Mouse (Mus musculus) liver, adult 2 months (tissue): ENCODE results near the gene Arid5b. TPM values are rescaled to one million over a fixed set of nuclear protein-coding genes. Genes with fewer than 3 reads are reported as not detected.
A peak's percentile ranks its signal among the peaks of the same experiment; 100 is the strongest.

Experiments used
- DNase-seq: peaks from one replicate; pipeline ENCODE4 v3.0.0-alpha.2; 2011; ENCODE audit warnings: low read depth, low spot score; ENCODE audit errors: extremely low read depth
- H3K27ac ChIP-seq: fragments of 200-500 bp; replicated peaks from 2 replicates; pipeline ENCODE4 v1.5.1; 2012; ENCODE audit warnings: low read depth, mild to moderate bottlenecking, control low read depth, inconsistent platforms, low read length; ENCODE audit not compliant: insufficient read depth
- H3K27me3 ChIP-seq: fragments of 200-500 bp; 2 replicates; pipeline ENCODE4 v1.6.1; 2012; ENCODE audit warnings: mild to moderate bottlenecking, moderate library complexity, low read length, inconsistent platforms; ENCODE audit not compliant: control insufficient read depth, insufficient read depth
- H3K36me3 ChIP-seq: fragments of 200-500 bp; 2 replicates; pipeline ENCODE4 v1.6.1; 2012; ENCODE audit warnings: low read length, inconsistent platforms; ENCODE audit not compliant: control insufficient read depth, insufficient read depth
- H3K4me1 ChIP-seq: fragments of 200-500 bp; 2 replicates; pipeline ENCODE4 v1.6.1; 2011; ENCODE audit warnings: low read length; ENCODE audit not compliant: control insufficient read depth, insufficient read depth
- H3K4me3 ChIP-seq: fragments of 200-500 bp; 2 replicates; pipeline ENCODE4 v1.5.1; 2011; ENCODE audit warnings: low read depth, mild to moderate bottlenecking, control low read depth, low read length, moderate library complexity; ENCODE audit not compliant: insufficient read depth
- H3K79me2 ChIP-seq: fragments of 200-500 bp; 2 replicates; pipeline ENCODE4 v1.6.1; 2012; ENCODE audit warnings: inconsistent platforms, mild to moderate bottlenecking, low read length, moderate library complexity; ENCODE audit not compliant: control insufficient read depth, insufficient read depth
- H3K9ac ChIP-seq: fragments of 200-500 bp; 2 replicates; pipeline ENCODE4 v1.6.1; 2012; ENCODE audit warnings: low read depth, mild to moderate bottlenecking, control low read depth, inconsistent platforms, low read length
- CTCF ChIP-seq: fragments of 200-500 bp; IDR thresholded peaks from 2 replicates; pipeline ENCODE4 v1.5.1; 2011; ENCODE audit warnings: low read depth, low read length, control low read depth
- POLR2A ChIP-seq: fragments of 200-500 bp; IDR thresholded peaks from 2 replicates; pipeline ENCODE4 v1.6.1; 2011; ENCODE audit warnings: low read length, control low read depth; ENCODE audit not compliant: insufficient read depth; ENCODE audit errors: extremely low read depth
- WGBS: fragments of 180-500 bp; shearing (Covaris S2); methylation state at CpG from one replicate; pipeline ENCODE4 v1.1.7; 2018; 5-methylcytosine and 5-hydroxymethylcytosine counted together
- polyA plus RNA-seq: library from polyadenylated mRNA; depleted of rRNA; stranded (reverse); fragments of >200 nt; gene quantifications from 2 replicates; pipeline ENCODE4 v1.2.3, GENCODE M21; 2012
- total RNA-seq: library from RNA; depleted of rRNA; stranded (reverse); fragments of >200 nt; gene quantifications from 2 replicates; pipeline ENCODE4 v1.2.3, GENCODE M21; 2014

Gene Arid5b
- total and polyA plus RNA-seq, 2 experiments, result 11.6 to 13.6 TPM

GRCm38 (mm10) chr10:68159759-68160158 is 118.8 kb downstream of the Arid5b start:
- 96% methylated on average over 9 of the region's 9 CpGs for WGBS

GRCm38 (mm10) chr10:68158555-68158954 is 120.0 kb downstream of the Arid5b start:
- DNase-seq, result no peak
- Histone ChIP-seq H3K79me2 (peaks cover 15% of the 10 kb centered on the region; the same call in 1 of the 2 replicates), H3K36me3 (peaks cover 4% of the 10 kb centered on the region), H3K4me3 (no peak overlapping the region), H3K4me1 (0 out of 2 replicates have a peak, but pooled peaks cover 3% of the 10 kb centered on the region), H3K27ac (no peak overlapping the region), H3K9ac (no peak overlapping the region), H3K27me3 (no peaks in the 10 kb centered on the region)
- WGBS, result 83% methylated on average over 5 of the region's 5 CpGs
- TF ChIP-seq POLR2A (no peak), CTCF (no peak)

More at GRCm38 (mm10) chr10:68159759-68160158, 118.8 kb downstream of the Arid5b start:
- Histone ChIP-seq H3K4me3 (no peak overlapping the region), H3K9ac (no peak overlapping the region), H3K4me1 (0 out of 2 replicates have a peak, but pooled peaks cover 3% of the 10 kb centered on the region), H3K27ac (no peak overlapping the region), H3K79me2 (peaks cover 18% of the 10 kb centered on the region; the same call in 1 of the 2 replicates), H3K36me3 (peaks cover 4% of the 10 kb centered on the region), H3K27me3 (no peaks in the 10 kb centered on the region)
- DNase-seq, result no peak
- TF ChIP-seq POLR2A (no peak), CTCF (no peak)

- H3K9ac ChIP-seq, result no peak overlapping the region
- no peak overlapping the region for H3K27ac ChIP-seq
- H3K36me3 ChIP-seq, result peaks cover 4% of the 10 kb centered on the region
- H3K4me1 ChIP-seq, result 0 out of 2 replicates have a peak, but pooled peaks cover 2% of the 10 kb centered on the region
- WGBS, result 75% methylated on average over 8 of the region's 8 CpGs
- no peak overlapping the region for H3K4me3 ChIP-seq
- peaks cover 9% of the 10 kb centered on the region; the same call in 1 of the 2 replicates for H3K79me2 ChIP-seq
- DNase-seq, result no peak
- no peaks in the 10 kb centered on the region for H3K27me3 ChIP-seq
- TF ChIP-seq POLR2A, result no peak
- no peak for TF ChIP-seq CTCF
Observed at GRCm38 (mm10) chr10:68157511-68157910, 121.0 kb downstream of the Arid5b start.

GRCm38 (mm10) chr10:68156646-68157245 is 121.8 kb downstream of the Arid5b start:
- no peaks in the 10 kb centered on the region for H3K27me3 ChIP-seq
- no peak overlapping the region for H3K9ac ChIP-seq
- H3K27ac ChIP-seq, result no peak overlapping the region
- H3K4me3 ChIP-seq, result no peak overlapping the region
- no peak for DNase-seq
- 86% methylated on average over 10 of the region's 10 CpGs for WGBS
- no peaks in the 10 kb centered on the region for H3K4me1 ChIP-seq
- TF ChIP-seq POLR2A (no peak), CTCF (no peak)
- peaks cover 2% of the 10 kb centered on the region; the same call in 1 of the 2 replicates for H3K36me3 ChIP-seq
- H3K79me2 ChIP-seq, result peaks cover 9% of the 10 kb centered on the region; the same call in 1 of the 2 replicates

- H3K27me3 ChIP-seq, result no peaks in the 10 kb centered on the region
- 94% methylated on average over 6 of the region's 6 CpGs for WGBS
- no peak overlapping the region for H3K27ac ChIP-seq
- no peak overlapping the region for H3K4me3 ChIP-seq
- H3K79me2 ChIP-seq, result peaks cover 9% of the 10 kb centered on the region; the same call in 1 of the 2 replicates
- DNase-seq, result no peak
- H3K9ac ChIP-seq, result no peak overlapping the region
- H3K4me1 ChIP-seq, result no peaks in the 10 kb centered on the region
- TF ChIP-seq POLR2A (no peak), CTCF (0 out of 2 replicates have a peak, but pooled peaks have one; percentile 23)
- peaks cover 2% of the 10 kb centered on the region; the same call in 1 of the 2 replicates for H3K36me3 ChIP-seq
Observed at GRCm38 (mm10) chr10:68156159-68156558, 122.4 kb downstream of the Arid5b start.

GRCm38 (mm10) chr10:68155431-68156119 is 123.0 kb downstream of the Arid5b start:
- H3K27me3 ChIP-seq, result no peaks in the 10 kb centered on the region
- H3K36me3 ChIP-seq, result peaks cover 2% of the 10 kb centered on the region; the same call in 1 of the 2 replicates
- no peak overlapping the region for H3K9ac ChIP-seq
- H3K4me1 ChIP-seq, result 0 out of 2 replicates have a peak, but pooled peaks cover 2% of the 10 kb centered on the region
- DNase-seq, result no peak
- H3K27ac ChIP-seq, result no peak overlapping the region
- no peak overlapping the region for H3K4me3 ChIP-seq
- no peak for TF ChIP-seq POLR2A
- no peak for TF ChIP-seq CTCF
- WGBS, result 96% methylated on average over 6 of the region's 6 CpGs
- H3K79me2 ChIP-seq, result peaks cover 12% of the 10 kb centered on the region; the same call in 1 of the 2 replicates
